Mouse (Mus musculus): ENCODE data around the gene A030003K21Rik. TPM values are rescaled to one million over a fixed set of nuclear protein-coding genes. Genes with fewer than 3 reads are reported as not detected.
"Not testable (repeated sequence)": the region's sequence is repeated elsewhere in the genome, so short reads cannot be mapped to it uniquely, and the experiment has no call there.

A030003K21Rik gene
- polyA plus RNA-seq (2015; fragmentation: Nextera tagmentation; extraction: Ambion mirVana): not detected in 2 replicates

- not testable (repeated sequence) for H3K4me2 ChIP-seq (ENCODE audit: low read length); H3K36me3 ChIP-seq (ENCODE audit: control insufficient read depth, insufficient read depth); H3K9ac ChIP-seq (replicated peaks; ENCODE audit: low read depth, low read length); H3K9me3 ChIP-seq (ENCODE audit: control insufficient read depth, low read length); H3K27ac ChIP-seq (ENCODE audit: low read length); H3K4me1 ChIP-seq (replicated peaks; ENCODE audit: control insufficient read depth, insufficient read depth, low read length); H3K4me3 ChIP-seq (replicated peaks; ENCODE audit: low read length); H3K27me3 ChIP-seq (replicated peaks; ENCODE audit: control insufficient read depth, insufficient read depth, low read length); ATAC-seq
- no CpG with 5 or more reads among the region's 6 CpGs for WGBS
Observed at GRCm38 (mm10) chr1:82943295-82943694, at the start of gene A030003K21Rik. Gene A030003K21Rik (minus strand): TSS chr1:82943388.

- Histone ChIP-seq H3K36me3 (ENCODE audit: control insufficient read depth, insufficient read depth) (no peaks in the 10 kb centered on the region), H3K4me2 (ENCODE audit: low read length) (no peak overlapping the region), H3K4me1 (replicated peaks; ENCODE audit: control insufficient read depth, insufficient read depth, low read length) (no peaks in the 10 kb centered on the region), H3K27me3 (replicated peaks; ENCODE audit: control insufficient read depth, insufficient read depth, low read length) (no peaks in the 10 kb centered on the region), H3K4me3 (replicated peaks; ENCODE audit: low read length) (no peak overlapping the region), H3K27ac (ENCODE audit: low read length) (no peak overlapping the region), H3K9me3 (ENCODE audit: control insufficient read depth, low read length) (no peaks in the 10 kb centered on the region), H3K9ac (replicated peaks; ENCODE audit: low read depth, low read length) (no peak overlapping the region)
- WGBS: 92% methylated on average over 6 of the region's 6 CpGs
- ATAC-seq: no peak
Observed at GRCm38 (mm10) chr1:82992093-82992492, 48.9 kb upstream of the A030003K21Rik start.

- Histone ChIP-seq H3K4me3 (replicated peaks; ENCODE audit: low read length) (no peak overlapping the region), H3K4me2 (ENCODE audit: low read length) (no peak overlapping the region), H3K27me3 (replicated peaks; ENCODE audit: control insufficient read depth, insufficient read depth, low read length) (no peaks in the 10 kb centered on the region), H3K9ac (replicated peaks; ENCODE audit: low read depth, low read length) (no peak overlapping the region), H3K9me3 (ENCODE audit: control insufficient read depth, low read length) (no peaks in the 10 kb centered on the region), H3K27ac (ENCODE audit: low read length) (no peak overlapping the region), H3K4me1 (replicated peaks; ENCODE audit: control insufficient read depth, insufficient read depth, low read length) (no peaks in the 10 kb centered on the region), H3K36me3 (ENCODE audit: control insufficient read depth, insufficient read depth) (no peaks in the 10 kb centered on the region)
- ATAC-seq: no peak
- WGBS: 82% methylated on average over 3 of the region's 3 CpGs
Observed at GRCm38 (mm10) chr1:82991596-82991995, 48.4 kb upstream of the A030003K21Rik start.

DNA sequence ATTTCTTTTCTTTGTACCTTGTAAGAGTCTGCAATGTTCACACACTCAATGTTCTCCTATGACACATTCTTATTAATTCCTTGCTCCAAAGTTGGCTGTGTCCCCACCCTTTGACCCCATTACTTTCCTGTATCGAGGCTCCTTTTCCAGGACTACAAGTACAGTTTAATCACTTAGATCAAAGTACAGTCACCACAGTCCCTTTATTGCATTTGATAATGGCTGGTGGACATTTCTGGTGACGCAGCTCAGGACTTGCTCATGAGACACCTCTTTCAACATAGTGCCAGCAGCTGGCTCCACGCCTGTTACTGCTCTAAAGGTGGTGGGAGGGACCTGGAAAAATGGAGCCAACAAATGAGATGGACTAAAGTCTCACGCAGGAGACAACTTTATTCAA, 47.9 kb upstream of the A030003K21Rik start:
- WGBS: 66% methylated on average over 4 of the region's 4 CpGs
- Histone ChIP-seq H3K4me2 (ENCODE audit: low read length) (no peak overlapping the region), H3K27me3 (replicated peaks; ENCODE audit: control insufficient read depth, insufficient read depth, low read length) (no peaks in the 10 kb centered on the region), H3K4me1 (replicated peaks; ENCODE audit: control insufficient read depth, insufficient read depth, low read length) (no peaks in the 10 kb centered on the region), H3K9ac (replicated peaks; ENCODE audit: low read depth, low read length) (no peak overlapping the region), H3K27ac (ENCODE audit: low read length) (no peak overlapping the region), H3K4me3 (replicated peaks; ENCODE audit: low read length) (no peak overlapping the region), H3K36me3 (ENCODE audit: control insufficient read depth, insufficient read depth) (no peaks in the 10 kb centered on the region), H3K9me3 (ENCODE audit: control insufficient read depth, low read length) (no peaks in the 10 kb centered on the region)
- no peak for ATAC-seq

- Histone ChIP-seq H3K4me2 (ENCODE audit: low read length) (no peak overlapping the region), H3K4me1 (replicated peaks; ENCODE audit: control insufficient read depth, insufficient read depth, low read length) (no peaks in the 10 kb centered on the region), H3K9ac (replicated peaks; ENCODE audit: low read depth, low read length) (no peak overlapping the region), H3K36me3 (ENCODE audit: control insufficient read depth, insufficient read depth) (no peaks in the 10 kb centered on the region), H3K4me3 (replicated peaks; ENCODE audit: low read length) (no peak overlapping the region), H3K27ac (ENCODE audit: low read length) (no peak overlapping the region), H3K9me3 (ENCODE audit: control insufficient read depth, low read length) (no peaks in the 10 kb centered on the region), H3K27me3 (replicated peaks; ENCODE audit: control insufficient read depth, insufficient read depth, low read length) (no peaks in the 10 kb centered on the region)
- ATAC-seq: peak; percentile 90
- 33% methylated on average over 4 of the region's 4 CpGs for WGBS
Observed at GRCm38 (mm10) chr1:82987530-82988198, 44.5 kb upstream of the A030003K21Rik start.

GRCm38 (mm10) chr1:82986738-82987137, 43.5 kb upstream of the A030003K21Rik start:
- Histone ChIP-seq H3K36me3 (ENCODE audit: control insufficient read depth, insufficient read depth) (no peaks in the 10 kb centered on the region), H3K4me2 (ENCODE audit: low read length) (no peak overlapping the region), H3K27ac (ENCODE audit: low read length) (no peak overlapping the region), H3K9me3 (ENCODE audit: control insufficient read depth, low read length) (no peaks in the 10 kb centered on the region), H3K27me3 (replicated peaks; ENCODE audit: control insufficient read depth, insufficient read depth, low read length) (no peaks in the 10 kb centered on the region), H3K9ac (replicated peaks; ENCODE audit: low read depth, low read length) (no peak overlapping the region), H3K4me3 (replicated peaks; ENCODE audit: low read length) (no peak overlapping the region), H3K4me1 (replicated peaks; ENCODE audit: control insufficient read depth, insufficient read depth, low read length) (no peaks in the 10 kb centered on the region)
- 87% methylated on average over 6 of the region's 6 CpGs for WGBS
- no peak for ATAC-seq

DNA sequence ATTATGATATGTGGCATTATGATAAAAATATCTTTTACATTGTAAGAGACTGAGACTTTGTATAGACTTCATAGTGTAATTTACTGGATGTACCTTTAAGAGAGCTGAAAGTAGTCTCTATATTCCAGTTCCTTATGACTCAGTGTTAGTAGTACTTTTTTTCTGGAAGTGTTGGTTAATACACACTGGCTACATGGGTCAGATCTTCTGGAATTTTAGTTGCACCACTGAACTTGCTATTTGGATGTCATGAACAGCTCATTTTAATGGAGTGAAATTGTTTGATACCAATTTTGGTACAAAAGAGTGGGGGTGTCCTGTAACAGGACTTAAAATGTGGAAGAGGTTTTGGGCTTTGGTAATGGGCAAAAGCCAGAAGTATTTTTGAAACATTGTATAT, 34.7 kb upstream of the A030003K21Rik start:
- Histone ChIP-seq H3K4me1 (replicated peaks; ENCODE audit: control insufficient read depth, insufficient read depth, low read length) (no peaks in the 10 kb centered on the region), H3K9ac (replicated peaks; ENCODE audit: low read depth, low read length) (no peak overlapping the region), H3K4me3 (replicated peaks; ENCODE audit: low read length) (no peak overlapping the region), H3K36me3 (ENCODE audit: control insufficient read depth, insufficient read depth) (no peaks in the 10 kb centered on the region), H3K4me2 (ENCODE audit: low read length) (no peak overlapping the region), H3K27me3 (replicated peaks; ENCODE audit: control insufficient read depth, insufficient read depth, low read length) (no peaks in the 10 kb centered on the region), H3K9me3 (ENCODE audit: control insufficient read depth, low read length) (no peaks in the 10 kb centered on the region), H3K27ac (ENCODE audit: low read length) (no peak overlapping the region)
- ATAC-seq: no peak

DNA sequence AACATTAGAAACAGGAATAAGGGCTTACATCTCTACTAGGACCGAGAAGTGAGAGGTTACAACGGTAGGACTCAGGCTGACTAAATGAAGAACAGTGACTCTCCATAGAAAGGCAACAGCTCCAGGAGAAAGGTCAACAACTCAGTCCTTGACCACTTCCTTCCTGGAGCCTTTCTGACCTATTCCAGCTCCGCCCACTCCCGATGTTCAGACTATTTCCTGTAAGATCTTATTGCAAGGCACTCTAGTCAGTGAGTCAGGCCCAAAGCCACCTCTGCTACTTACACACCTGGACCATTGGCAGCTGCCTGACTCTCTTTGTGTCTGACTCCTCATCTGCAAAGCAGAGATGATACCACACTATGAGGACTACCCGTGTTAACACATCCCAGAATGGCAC, 32.6 kb upstream of the A030003K21Rik start:
- Histone ChIP-seq H3K4me3 (replicated peaks; ENCODE audit: low read length) (no peak overlapping the region), H3K4me1 (replicated peaks; ENCODE audit: control insufficient read depth, insufficient read depth, low read length) (no peaks in the 10 kb centered on the region), H3K9me3 (ENCODE audit: control insufficient read depth, low read length) (no peaks in the 10 kb centered on the region), H3K36me3 (ENCODE audit: control insufficient read depth, insufficient read depth) (no peaks in the 10 kb centered on the region), H3K27me3 (replicated peaks; ENCODE audit: control insufficient read depth, insufficient read depth, low read length) (no peaks in the 10 kb centered on the region), H3K4me2 (ENCODE audit: low read length) (no peak overlapping the region), H3K9ac (replicated peaks; ENCODE audit: low read depth, low read length) (no peak overlapping the region), H3K27ac (ENCODE audit: low read length) (no peak overlapping the region)
- ATAC-seq: no peak
- WGBS: 88% methylated on average over 5 of the region's 5 CpGs

- Histone ChIP-seq H3K4me3 (replicated peaks; ENCODE audit: low read length) (no peak overlapping the region), H3K27me3 (replicated peaks; ENCODE audit: control insufficient read depth, insufficient read depth, low read length) (no peaks in the 10 kb centered on the region), H3K36me3 (ENCODE audit: control insufficient read depth, insufficient read depth) (no peaks in the 10 kb centered on the region), H3K9me3 (ENCODE audit: control insufficient read depth, low read length) (no peaks in the 10 kb centered on the region), H3K27ac (ENCODE audit: low read length) (no peak overlapping the region), H3K9ac (replicated peaks; ENCODE audit: low read depth, low read length) (no peak overlapping the region), H3K4me1 (replicated peaks; ENCODE audit: control insufficient read depth, insufficient read depth, low read length) (no peaks in the 10 kb centered on the region), H3K4me2 (ENCODE audit: low read length) (no peak overlapping the region)
- no peak for ATAC-seq
- whole genome bisulfite sequencing: 91% methylated on average over 9 of the region's 9 CpGs
Observed at GRCm38 (mm10) chr1:82974342-82974741, 31.2 kb upstream of the A030003K21Rik start.

- no peaks in the 10 kb centered on the region for H3K36me3 ChIP-seq (ENCODE audit: control insufficient read depth, insufficient read depth)
- no peaks in the 10 kb centered on the region for H3K9me3 ChIP-seq (ENCODE audit: control insufficient read depth, low read length)
- 83% methylated on average over 6 of the region's 6 CpGs for WGBS
- H3K27me3 ChIP-seq (replicated peaks; ENCODE audit: control insufficient read depth, insufficient read depth, low read length): no peaks in the 10 kb centered on the region
- no peak for ATAC-seq
- H3K4me1 ChIP-seq (replicated peaks; ENCODE audit: control insufficient read depth, insufficient read depth, low read length): no peaks in the 10 kb centered on the region
- H3K4me2 ChIP-seq (ENCODE audit: low read length): no peak overlapping the region
- H3K4me3 ChIP-seq (replicated peaks; ENCODE audit: low read length): no peak overlapping the region
- no peak overlapping the region for H3K9ac ChIP-seq (replicated peaks; ENCODE audit: low read depth, low read length)
- H3K27ac ChIP-seq (ENCODE audit: low read length): no peak overlapping the region
Observed at GRCm38 (mm10) chr1:82973901-82974300, 30.7 kb upstream of the A030003K21Rik start.

All from forebrain, embryonic 16.5 days (tissue).